ENCODE assay signal across 8 mouse cellular contexts in the genomic region with DNA sequence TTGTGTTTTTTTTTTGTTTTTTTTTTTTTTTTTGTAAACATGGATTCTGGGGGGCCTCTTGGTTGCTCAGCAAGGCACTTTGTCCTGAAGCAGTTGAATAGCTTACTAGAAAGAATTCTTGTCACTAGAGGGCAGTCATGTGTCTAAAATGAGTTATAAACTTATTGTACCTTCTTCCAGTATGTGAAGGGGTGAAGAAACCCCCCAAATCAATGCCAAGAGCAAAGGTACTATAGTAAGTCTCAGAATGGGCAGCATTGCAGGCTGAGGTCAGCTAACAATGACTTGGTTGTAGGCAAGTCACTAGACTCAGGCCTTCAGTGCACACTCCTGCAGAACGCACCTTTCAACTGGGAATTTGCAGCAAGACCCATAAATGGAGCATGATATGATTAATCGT. TPM values are rescaled to one million over a fixed set of nuclear protein-coding genes. Genes with fewer than 3 reads are reported as not detected.
DNase-seq lines count a peak whose midpoint lies in the region; ATAC-seq and TF ChIP-seq lines count a peak whose summit lies in the region.

No protein-coding gene starts in this region.

- H3K9me3 ChIP-seq in lung, postnatal 0 days (ENCODE audit: low read length), result no peaks in the 10 kb centered on the region
- H3K9me3 ChIP-seq in forebrain, embryonic 16.5 days (ENCODE audit: control insufficient read depth, low read length), result no peaks in the 10 kb centered on the region

- no peak for TF ChIP-seq EP300 in lung, postnatal 0 days (IDR thresholded peaks at IDR 0.05)

- TF ChIP-seq CTCF in lung, postnatal 0 days (IDR thresholded peaks at IDR 0.05), result peak; percentile 66

- no peak overlapping the region for H3K9ac ChIP-seq in lung, postnatal 0 days (replicated peaks; ENCODE audit: low read depth)
- H3K9ac ChIP-seq in forebrain, embryonic 16.5 days (replicated peaks; ENCODE audit: low read depth, low read length), result no peak overlapping the region

- ATAC-seq in lung, postnatal 0 days, result no peak
- peak; percentile 29; the same call in 1 of the 2 replicates for ATAC-seq in forebrain, embryonic 16.5 days

- peaks cover 7% of the 10 kb centered on the region; the same call in 1 of the 2 replicates for H3K4me1 ChIP-seq in lung, postnatal 0 days (ENCODE audit: insufficient read depth, low read depth, low read length)
- H3K4me1 ChIP-seq in forebrain, embryonic 16.5 days (replicated peaks; ENCODE audit: control insufficient read depth, insufficient read depth, low read length), result peaks cover 6% of the 10 kb centered on the region; the same call in 1 of the 2 replicates

- DNase-seq in gastrocnemius, adult 18-20 months (ENCODE audit: low spot score), result peak; percentile 20
- no peak for DNase-seq in gastrocnemius, postnatal 4 days (ENCODE audit: low spot score in 2 of 2)
- DNase-seq in lung, postnatal 0 days (ENCODE audit: low spot score), result peak; percentile 75
- no peak for DNase-seq in lung, postnatal 4 days
- peak; percentile 82 for DNase-seq in retina, embryonic 14.5 days (ENCODE audit: low spot score)
- no peak for DNase-seq in cerebellum, adult 11-12 months
- no peak for DNase-seq in urinary bladder, postnatal 4 days (ENCODE audit: low spot score in 2 of 2)

- H3K27ac ChIP-seq in lung, postnatal 0 days (ENCODE audit: low read length), result no peak overlapping the region
- no peak overlapping the region for H3K27ac ChIP-seq in forebrain, embryonic 16.5 days (ENCODE audit: low read length)

- no peak overlapping the region for H3K4me3 ChIP-seq in lung, postnatal 0 days (ENCODE audit: low read depth, low read length)
- no peak overlapping the region for H3K4me3 ChIP-seq in forebrain, embryonic 16.5 days (replicated peaks; ENCODE audit: low read length)

- H3K36me3 ChIP-seq in lung, postnatal 0 days (ENCODE audit: insufficient read depth, low read length), result peaks cover 14% of the 10 kb centered on the region; the same call in 1 of the 2 replicates
- peaks cover 17% of the 10 kb centered on the region; the same call in 1 of the 2 replicates for H3K36me3 ChIP-seq in forebrain, embryonic 16.5 days (ENCODE audit: control insufficient read depth, insufficient read depth)

- 88% methylated on average over 2 of the region's 2 CpGs for WGBS in lung, postnatal 0 days
- WGBS in forebrain, embryonic 16.5 days, result 98% methylated on average over 2 of the region's 2 CpGs

- no peak overlapping the region for H3K4me2 ChIP-seq in lung, postnatal 0 days (replicated peaks; ENCODE audit: low read depth, low read length)
- H3K4me2 ChIP-seq in forebrain, embryonic 16.5 days (ENCODE audit: low read length), result no peak overlapping the region

- no peaks in the 10 kb centered on the region for H3K27me3 ChIP-seq in lung, postnatal 0 days (replicated peaks; ENCODE audit: insufficient read depth, low read length)
- H3K27me3 ChIP-seq in forebrain, embryonic 16.5 days (replicated peaks; ENCODE audit: control insufficient read depth, insufficient read depth, low read length), result no peaks in the 10 kb centered on the region

RNA-seq across cellular contexts. Expression of a gene that starts 5.4 kb away (rescaled TPM):
- 10 to 100 TPM; 12.7 to 14.0 TPM for total RNA-seq in gastrocnemius, adult 18-20 months (2021)
- 10 to 100 TPM; 17.3 to 17.4 TPM for total RNA-seq in gastrocnemius, postnatal 4 days (2021)
- polyA plus RNA-seq in lung, postnatal 0 days (2015; fragmentation: Nextera tagmentation; extraction: Ambion mirVana), result 47.5 and 48.4 TPM in 2 replicates
- polyA plus RNA-seq in forebrain, embryonic 16.5 days (2015; fragmentation: Nextera tagmentation; extraction: Ambion mirVana), result 51.2 and 63.0 TPM in 2 replicates

RNA-seq across cellular contexts. Expression of a gene that starts 12.4 kb away (rescaled TPM):
- total RNA-seq in gastrocnemius, adult 18-20 months (2021), result 10 to 100 TPM; 28.0 TPM
- 10 to 100 TPM; 18.0 to 21.9 TPM for total RNA-seq in gastrocnemius, postnatal 4 days (2021)
- 34.0 and 37.6 TPM in 2 replicates for polyA plus RNA-seq in lung, postnatal 0 days (2015; fragmentation: Nextera tagmentation; extraction: Ambion mirVana)
- 59.5 and 70.2 TPM in 2 replicates for polyA plus RNA-seq in forebrain, embryonic 16.5 days (2015; fragmentation: Nextera tagmentation; extraction: Ambion mirVana)

Comparison
In these comparisons a context has a peak if more than half of its experiments do, and no peak if none do; other contexts are left out.
1. DNase-seq: peak in gastrocnemius, adult 18-20 months (single experiment), lung, postnatal 0 days (single experiment) and retina, embryonic 14.5 days (single experiment); none in gastrocnemius, postnatal 4 days (0 of 2), lung, postnatal 4 days (0 of 2), cerebellum, adult 11-12 months (single experiment) and urinary bladder, postnatal 4 days (0 of 2).